Mouse (Mus musculus) ES-E14 (cell line): ENCODE data around the gene Ptx4.

Source experiments
- CHD2 ChIP-seq: IDR thresholded peaks from 2 replicates; pipeline ENCODE4 v1.6.1; 2014; ENCODE audit warnings: mild to moderate bottlenecking, low read depth, low read length, inconsistent platforms
- ZNF384 ChIP-seq: IDR thresholded peaks from 2 replicates; pipeline ENCODE4 v1.6.1; 2012; ENCODE audit warnings: low read depth, low read length, inconsistent platforms

DNA sequence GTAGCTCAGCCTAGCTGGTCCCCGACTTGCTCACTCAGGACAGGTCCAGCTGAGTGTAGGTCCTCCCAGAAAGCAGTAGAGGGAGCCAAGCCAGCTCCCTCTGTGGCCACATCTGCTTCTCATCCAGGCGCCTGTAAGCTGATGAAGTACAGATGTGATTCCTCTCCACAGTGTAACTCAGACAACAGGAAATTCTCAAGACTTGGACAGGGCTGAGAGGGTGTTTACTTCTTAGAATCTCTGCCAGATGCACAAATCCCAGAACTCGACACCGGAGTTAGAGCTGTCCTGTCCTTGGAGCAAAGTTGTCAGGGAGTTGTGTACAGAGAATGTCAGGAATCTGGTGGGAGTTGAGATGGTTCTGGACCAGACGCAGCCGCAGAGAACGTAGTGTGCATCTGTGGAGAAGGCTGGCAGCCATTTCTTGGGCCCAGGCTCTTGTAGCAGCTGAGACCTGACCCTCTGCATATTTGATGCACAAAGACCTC, 37.1 kb upstream of the Ptx4 start, which contains the start of gene Tmem204:
- TF ChIP-seq CHD2 (no peak), ZNF384 (no peak)
